Mouse (Mus musculus) intestine, embryonic 14.5 days (tissue): Measurements from ENCODE around the gene Ahcyl1. TPM values are rescaled to one million over a fixed set of nuclear protein-coding genes. Genes with fewer than 3 reads are reported as not detected.

Experiments used
- ATAC-seq: fragments of 200-750 bp; cut with Nextera tagmentation; replicated peaks from 2 replicates; pipeline ENCODE4 v1.8.0; 2017; ENCODE audit warnings: low read depth, moderate number of reproducible peaks, moderate TSS enrichment, moderate library complexity; ENCODE audit not compliant: low FRiP score, low TSS enrichment
- DNase-seq: peaks from one replicate; pipeline ENCODE4 v3.0.0-alpha.2; 2018; ENCODE audit warnings: low spot score
- H3K27ac ChIP-seq: fragments of 300-500 bp; sonication (generic); 2 replicates; pipeline ENCODE4 v1.5.1; 2014; ENCODE audit warnings: low read depth, mild to moderate bottlenecking, control low read depth
- H3K27me3 ChIP-seq: fragments of 300-500 bp; sonication (generic); replicated peaks from 2 replicates; pipeline ENCODE4 v1.6.1; 2014; ENCODE audit warnings: low read length, control low read depth; ENCODE audit not compliant: control insufficient read depth, insufficient read depth
- H3K36me3 ChIP-seq: fragments of 300-500 bp; sonication (generic); 2 replicates; pipeline ENCODE4 v1.6.1; 2014; ENCODE audit warnings: low read length, control low read depth; ENCODE audit not compliant: control insufficient read depth, insufficient read depth
- H3K4me1 ChIP-seq: fragments of 300-500 bp; sonication (generic); replicated peaks from 2 replicates; pipeline ENCODE4 v1.6.1; 2014; ENCODE audit warnings: low read length, control low read depth, mixed read lengths; ENCODE audit not compliant: control insufficient read depth, insufficient read depth
- H3K4me2 ChIP-seq: fragments of 300-500 bp; sonication (generic); 2 replicates; pipeline ENCODE4 v1.6.1; 2014; ENCODE audit warnings: low read length
- H3K4me3 ChIP-seq: fragments of 300-500 bp; sonication (generic); 2 replicates; pipeline ENCODE4 v1.5.1; 2014; ENCODE audit warnings: low read depth, low read length, control low read depth, mixed read lengths
- H3K9ac ChIP-seq: fragments of 300-500 bp; sonication (generic); 2 replicates; pipeline ENCODE4 v1.6.1; 2014; ENCODE audit warnings: mild to moderate bottlenecking, low read length
- H3K9me3 ChIP-seq: fragments of 300-500 bp; sonication (generic); 2 replicates; pipeline ENCODE4 v1.6.1; 2016; ENCODE audit warnings: low read length, control low read depth; ENCODE audit not compliant: control insufficient read depth
- WGBS: fragments of 180-500 bp; shearing (Covaris S2); extraction: QIAGEN DNeasy Blood & Tissue Kit; methylation state at CpG from one replicate; pipeline ENCODE4 v1.1.7; 2014; 5-methylcytosine and 5-hydroxymethylcytosine counted together
- polyA plus RNA-seq: library from polyadenylated mRNA; unstranded; fragments of >200 nt; fragmentation: Nextera tagmentation; extraction: Ambion mirVana; gene quantifications from 2 replicates; pipeline ENCODE4 v1.2.1, GENCODE M21; 2014

The Ahcyl1 gene
- polyA plus RNA-seq, 1 experiment from 2014 or later: 104 TPM

DNA sequence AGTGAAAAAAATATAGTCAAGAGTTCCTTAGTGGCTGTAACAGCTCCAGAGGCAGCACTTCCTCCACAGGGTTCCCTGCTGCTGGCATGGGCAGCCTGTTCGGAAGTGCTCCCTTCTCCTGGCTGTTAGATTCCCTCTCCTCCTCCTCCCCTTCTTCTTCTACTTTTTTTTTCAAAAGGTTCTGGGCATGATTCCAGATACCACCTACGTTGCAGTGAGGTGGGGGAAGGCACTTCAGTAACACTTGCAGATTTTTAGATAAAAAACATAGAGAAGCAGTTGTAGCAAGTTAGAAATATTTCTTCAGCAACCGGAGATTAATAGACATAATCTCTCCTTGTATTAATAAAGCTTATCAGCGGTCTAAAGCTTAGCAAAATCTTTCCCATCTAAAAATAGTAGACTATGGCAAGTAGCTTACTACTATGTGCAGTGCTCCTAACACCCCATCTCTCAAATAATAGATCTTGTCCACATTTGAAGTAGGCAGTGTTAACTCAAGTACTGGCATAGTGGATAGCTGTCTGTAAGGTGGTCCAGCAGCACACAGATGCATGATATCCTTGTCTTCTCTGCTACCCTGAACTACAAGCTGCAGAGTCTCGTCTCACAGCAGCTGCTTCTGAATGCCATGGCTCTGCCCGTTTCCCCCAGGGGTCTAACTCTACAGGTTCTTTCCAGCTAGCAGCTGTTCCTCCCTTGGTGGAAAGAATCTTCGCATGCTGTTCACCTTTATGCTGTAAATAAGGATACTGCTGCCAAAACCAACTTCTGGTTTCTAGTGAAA is 15.4 kb downstream of the Ahcyl1 start:
- Histone ChIP-seq H3K27me3 (no peaks in the 10 kb centered on the region), H3K9me3 (no peaks in the 10 kb centered on the region), H3K27ac (peak overlapping the region; percentile 39), H3K4me3 (no peak overlapping the region), H3K4me2 (peak overlapping the region; percentile 6), H3K36me3 (peaks cover 8% of the 10 kb centered on the region; the same call in 1 of the 2 replicates), H3K9ac (no peak overlapping the region), H3K4me1 (peaks cover 18% of the 10 kb centered on the region)
- 22% methylated on average over 7 of the region's 7 CpGs for WGBS
- no peak for DNase-seq
- no peak for ATAC-seq

- no peak for ATAC-seq
- no peaks in the 10 kb centered on the region for H3K27me3 ChIP-seq
- no peak overlapping the region for H3K4me2 ChIP-seq
- peaks cover 95% of the 10 kb centered on the region for H3K36me3 ChIP-seq
- H3K9ac ChIP-seq: no peak overlapping the region
- no peaks in the 10 kb centered on the region for H3K4me1 ChIP-seq
- H3K9me3 ChIP-seq: no peaks in the 10 kb centered on the region
- H3K4me3 ChIP-seq: no peak overlapping the region
- H3K27ac ChIP-seq: no peak overlapping the region
- WGBS: 86% methylated on average over 2 of the region's 2 CpGs
- no peak for DNase-seq
These were observed 24.9 kb downstream of the Ahcyl1 start for GRCm38 (mm10) chr3:107671509-107671908.

DNA sequence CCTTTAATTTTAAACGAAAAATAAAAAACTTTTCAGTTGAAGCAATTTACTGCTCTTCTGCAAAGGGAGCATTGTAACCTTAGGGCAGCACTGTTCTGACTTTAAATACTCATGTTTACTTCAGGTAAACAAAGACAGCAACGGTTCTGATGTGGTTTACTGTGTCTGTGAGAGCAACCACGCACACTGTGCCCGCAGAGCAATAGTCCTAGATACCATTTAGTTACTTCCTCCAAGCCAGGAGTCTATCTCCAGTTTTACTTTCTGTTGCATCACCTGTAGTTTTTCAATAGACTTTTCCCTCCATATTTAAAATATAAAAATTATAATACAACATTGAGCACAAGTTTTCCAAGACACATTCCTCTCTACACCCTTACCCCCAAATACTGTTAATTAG is 25.9 kb downstream of the Ahcyl1 start:
- Histone ChIP-seq H3K9ac (no peak overlapping the region), H3K4me3 (no peak overlapping the region), H3K4me2 (no peak overlapping the region), H3K36me3 (peaks cover 95% of the 10 kb centered on the region), H3K27ac (no peak overlapping the region), H3K9me3 (no peaks in the 10 kb centered on the region), H3K4me1 (no peaks in the 10 kb centered on the region), H3K27me3 (no peaks in the 10 kb centered on the region)
- ATAC-seq (no peak), DNase-seq (no peak)
- 66% methylated on average over 4 of the region's 4 CpGs for WGBS

DNA sequence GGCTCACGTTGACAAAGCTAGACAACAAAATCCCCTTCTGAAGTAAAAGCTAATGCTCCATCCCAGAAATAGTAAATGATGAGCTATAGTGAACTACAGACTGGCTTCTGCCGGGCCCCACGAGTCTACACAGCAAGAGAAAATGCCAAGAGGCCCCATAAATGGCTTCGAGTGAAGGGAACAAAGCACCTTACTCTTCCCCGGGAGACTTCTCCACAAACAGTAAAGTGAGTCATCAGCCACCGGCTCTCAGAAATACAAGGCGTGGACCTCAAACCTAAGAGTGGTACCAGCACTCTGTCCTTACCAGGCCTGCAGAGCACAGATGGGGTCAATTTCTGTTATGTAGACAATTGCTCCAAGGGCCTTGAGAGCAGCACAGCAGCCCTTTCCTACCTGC is 27.6 kb downstream of the Ahcyl1 start:
- no peaks in the 10 kb centered on the region for H3K27me3 ChIP-seq
- no peak overlapping the region for H3K4me3 ChIP-seq
- H3K4me1 ChIP-seq: no peaks in the 10 kb centered on the region
- no peak overlapping the region for H3K4me2 ChIP-seq
- ATAC-seq: no peak
- peaks cover 95% of the 10 kb centered on the region for H3K36me3 ChIP-seq
- H3K27ac ChIP-seq: no peak overlapping the region
- no peak for DNase-seq
- no peak overlapping the region for H3K9ac ChIP-seq
- WGBS: 90% methylated on average over 7 of the region's 7 CpGs
- H3K9me3 ChIP-seq: no peaks in the 10 kb centered on the region

DNA sequence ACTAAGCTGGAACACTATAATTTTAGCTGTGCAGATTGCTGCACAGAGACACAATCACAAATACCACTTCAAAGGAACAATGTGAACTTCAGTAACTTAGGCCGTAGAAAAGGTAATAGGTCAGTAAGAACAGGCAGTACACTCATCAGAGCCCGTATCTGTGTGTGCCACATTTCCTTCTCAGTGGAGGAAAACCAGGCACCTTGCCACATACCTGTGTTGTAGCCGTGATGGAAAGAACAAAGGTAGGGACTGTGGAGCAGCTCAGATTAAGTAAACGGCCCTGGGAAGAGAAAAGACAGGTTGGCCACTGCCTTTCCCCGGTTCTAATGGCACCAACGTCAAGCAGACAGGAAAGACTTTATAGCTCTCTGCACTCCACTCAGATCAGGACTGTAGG is 28.9 kb downstream of the Ahcyl1 start:
- Histone ChIP-seq H3K9ac (no peak overlapping the region), H3K9me3 (no peaks in the 10 kb centered on the region), H3K27ac (no peak overlapping the region), H3K4me2 (no peak overlapping the region), H3K4me1 (no peaks in the 10 kb centered on the region), H3K4me3 (no peak overlapping the region), H3K27me3 (no peaks in the 10 kb centered on the region), H3K36me3 (peaks cover 96% of the 10 kb centered on the region)
- no peak for DNase-seq
- 83% methylated on average over 6 of the region's 6 CpGs for WGBS
- ATAC-seq: no peak

DNA sequence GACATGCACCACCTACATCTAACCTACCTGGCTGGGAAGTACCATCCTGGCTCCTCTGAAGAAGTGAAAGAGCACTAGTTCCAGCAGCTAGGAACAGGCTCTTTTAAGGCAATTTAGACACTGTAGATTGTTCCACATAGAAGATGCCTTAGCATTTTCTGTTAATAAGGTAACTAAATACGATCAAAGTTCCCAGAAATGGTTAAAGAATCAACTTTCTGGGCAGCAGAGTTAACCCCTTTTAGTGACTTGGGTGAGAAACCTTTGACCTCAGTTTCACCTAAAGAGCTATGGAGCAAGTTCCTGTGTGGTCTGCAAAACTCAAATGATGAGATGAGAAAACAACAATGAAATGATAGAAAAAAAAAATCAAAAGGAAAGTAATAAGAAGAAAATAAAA is 31.7 kb downstream of the Ahcyl1 start:
- no peak for DNase-seq
- WGBS: 91% methylated on average over 1 of the region's 1 CpGs
- peaks cover 100% of the 10 kb centered on the region for H3K36me3 ChIP-seq

DNA sequence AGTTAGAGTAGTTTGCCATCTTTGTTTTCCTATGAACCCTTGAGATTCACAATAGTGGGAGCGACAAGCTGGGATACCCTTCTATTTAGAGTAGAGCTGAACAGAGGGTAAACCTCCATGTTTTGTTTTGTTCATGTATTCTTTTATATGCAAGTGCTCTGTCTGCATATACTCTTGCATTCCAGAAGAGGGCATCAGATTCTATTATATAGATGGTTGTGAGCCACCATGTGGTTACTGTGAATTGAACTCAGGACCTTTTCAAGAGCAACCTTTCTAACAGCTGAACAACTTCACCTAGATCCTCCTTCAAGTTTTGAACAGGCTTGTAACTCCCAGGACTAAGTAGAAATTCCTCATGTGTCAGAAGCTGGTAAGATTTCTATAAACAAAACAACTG is 37.4 kb downstream of the Ahcyl1 start:
- 96% methylated on average over 1 of the region's 1 CpGs for WGBS
- Histone ChIP-seq H3K4me1 (no peaks in the 10 kb centered on the region), H3K4me2 (no peak overlapping the region), H3K36me3 (peaks cover 54% of the 10 kb centered on the region), H3K4me3 (no peak overlapping the region), H3K9me3 (no peaks in the 10 kb centered on the region), H3K9ac (no peak overlapping the region), H3K27me3 (no peaks in the 10 kb centered on the region), H3K27ac (no peak overlapping the region)
- no peak for ATAC-seq
- DNase-seq: no peak

More for the DNA sequence above, 31.7 kb downstream of the Ahcyl1 start:
- no peak overlapping the region for H3K27ac ChIP-seq
- no peaks in the 10 kb centered on the region for H3K9me3 ChIP-seq
- H3K9ac ChIP-seq: no peak overlapping the region
- H3K4me1 ChIP-seq: no peaks in the 10 kb centered on the region
- H3K4me3 ChIP-seq: no peak overlapping the region
- H3K27me3 ChIP-seq: no peaks in the 10 kb centered on the region
- H3K4me2 ChIP-seq: no peak overlapping the region
- ATAC-seq: no peak

GRCm38 (mm10) chr3:107656888-107657287 is 39.5 kb downstream of the Ahcyl1 start:
- Histone ChIP-seq H3K4me1 (no peaks in the 10 kb centered on the region), H3K4me3 (no peak overlapping the region), H3K36me3 (peaks cover 33% of the 10 kb centered on the region), H3K4me2 (no peak overlapping the region), H3K9me3 (no peaks in the 10 kb centered on the region), H3K27ac (no peak overlapping the region), H3K27me3 (no peaks in the 10 kb centered on the region), H3K9ac (no peak overlapping the region)
- 71% methylated on average over 4 of the region's 4 CpGs for WGBS
- no peak for ATAC-seq
- no peak for DNase-seq

GRCm38 (mm10) chr3:107656151-107656550 is 40.2 kb downstream of the Ahcyl1 start:
- H3K4me2 ChIP-seq: no peak overlapping the region
- DNase-seq (no peak), ATAC-seq (no peak)
- H3K36me3 ChIP-seq: peaks cover 26% of the 10 kb centered on the region
- no peaks in the 10 kb centered on the region for H3K4me1 ChIP-seq
- no peak overlapping the region for H3K9ac ChIP-seq
- 76% methylated on average over 2 of the region's 2 CpGs for WGBS
- H3K4me3 ChIP-seq: no peak overlapping the region
- no peaks in the 10 kb centered on the region for H3K9me3 ChIP-seq
- H3K27ac ChIP-seq: no peak overlapping the region
- no peaks in the 10 kb centered on the region for H3K27me3 ChIP-seq
